Mouse (Mus musculus) heart, postnatal 0 days (tissue): ENCODE data around the gene Lamb1. TPM values are rescaled to one million over a fixed set of nuclear protein-coding genes. Genes with fewer than 3 reads are reported as not detected.

Experiments
- ATAC-seq: fragments of 200-750 bp; cut with Nextera tagmentation; 2 replicates; pipeline ENCODE4 v1.8.0; 2017; ENCODE audit warnings: low read depth, moderate number of reproducible peaks, moderate library complexity; ENCODE audit not compliant: insufficient read depth
- DNase-seq: peaks from one replicate; pipeline ENCODE4 v3.0.0-alpha.2; 2016; ENCODE audit warnings: low spot score
- H3K27ac ChIP-seq: fragments of 300-500 bp; sonication (generic); 2 replicates; pipeline ENCODE4 v1.5.1; 2014; ENCODE audit warnings: low read depth, mild to moderate bottlenecking
- H3K27me3 ChIP-seq: fragments of 300-500 bp; sonication (generic); 2 replicates; pipeline ENCODE4 v1.6.1; 2014; ENCODE audit warnings: low read length, mixed read lengths; ENCODE audit not compliant: control insufficient read depth, insufficient read depth
- H3K36me3 ChIP-seq: fragments of 300-500 bp; sonication (generic); replicated peaks from 2 replicates; pipeline ENCODE4 v1.6.1; 2014; ENCODE audit warnings: low read length, mixed read lengths; ENCODE audit not compliant: control insufficient read depth, insufficient read depth
- H3K4me1 ChIP-seq: fragments of 300-500 bp; sonication (generic); 2 replicates; pipeline ENCODE4 v1.6.1; 2014; ENCODE audit warnings: antibody characterized with exemption; ENCODE audit not compliant: control insufficient read depth, insufficient read depth
- H3K4me2 ChIP-seq: fragments of 300-500 bp; sonication (generic); 2 replicates; pipeline ENCODE4 v1.6.1; 2014; ENCODE audit warnings: low read depth, mild to moderate bottlenecking, low read length, moderate library complexity
- H3K4me3 ChIP-seq: fragments of 300-500 bp; sonication (generic); 2 replicates; pipeline ENCODE4 v1.5.1; 2014; ENCODE audit warnings: low read depth, low read length
- H3K9ac ChIP-seq: fragments of 300-500 bp; sonication (generic); replicated peaks from 2 replicates; pipeline ENCODE4 v1.6.1; 2014; ENCODE audit warnings: low read depth, low read length, mixed read lengths
- H3K9me3 ChIP-seq: fragments of 300-500 bp; sonication (generic); replicated peaks from 2 replicates; pipeline ENCODE4 v1.6.1; 2016; ENCODE audit warnings: low read length; ENCODE audit not compliant: control insufficient read depth
- CTCF ChIP-seq: IDR thresholded peaks from 2 replicates; pipeline ENCODE4 v1.5.1; 2016; ENCODE audit warnings: antibody characterized with exemption, control low read depth, low read depth
- EP300 ChIP-seq: IDR thresholded peaks from 2 replicates; pipeline ENCODE4 v1.6.1; 2016; ENCODE audit warnings: antibody characterized with exemption, low read depth
- WGBS: fragments of 180-500 bp; shearing (Covaris S2); extraction: QIAGEN DNeasy Blood & Tissue Kit; methylation state at CpG from one replicate; pipeline ENCODE4 v1.1.7; 2014; 5-methylcytosine and 5-hydroxymethylcytosine counted together
- polyA plus RNA-seq: library from polyadenylated mRNA; unstranded; fragments of >200 nt; fragmentation: Nextera tagmentation; extraction: Ambion mirVana; gene quantifications from 2 replicates; pipeline ENCODE4 v1.2.1, GENCODE M21; 2015
- total RNA-seq: library from RNA; depleted of rRNA; stranded (reverse); fragments of >200 nt; gene quantifications from 2 replicates; pipeline ENCODE4 v1.2.3, GENCODE M21; 2014; ENCODE audit warnings: low replicate concordance

The Lamb1 gene
- total and polyA plus RNA-seq, 2 experiments from 2014 or later, result 60.8 to 189 TPM

GRCm38 (mm10) chr12:31225451-31225850, 39.6 kb upstream of the Lamb1 start:
- H3K27ac ChIP-seq, result no peak overlapping the region
- TF ChIP-seq CTCF, result no peak
- no peak for TF ChIP-seq EP300
- no peak overlapping the region for H3K4me3 ChIP-seq
- no peaks in the 10 kb centered on the region for H3K27me3 ChIP-seq
- H3K36me3 ChIP-seq, result no peaks in the 10 kb centered on the region
- H3K9ac ChIP-seq, result no peak overlapping the region
- H3K4me2 ChIP-seq, result no peak overlapping the region
- ATAC-seq (no peak), DNase-seq (no peak)
- H3K4me1 ChIP-seq, result peaks cover 3% of the 10 kb centered on the region; the same call in 1 of the 2 replicates
- WGBS, result 70% methylated on average over 8 of the region's 8 CpGs
- no peaks in the 10 kb centered on the region for H3K9me3 ChIP-seq

- TF ChIP-seq CTCF, result no peak
- DNase-seq, result no peak
- Histone ChIP-seq H3K4me3 (no peak overlapping the region), H3K36me3 (no peaks in the 10 kb centered on the region), H3K9ac (no peak overlapping the region), H3K9me3 (no peaks in the 10 kb centered on the region), H3K4me2 (no peak overlapping the region), H3K4me1 (peaks cover 3% of the 10 kb centered on the region; the same call in 1 of the 2 replicates), H3K27ac (no peak overlapping the region), H3K27me3 (no peaks in the 10 kb centered on the region)
- WGBS, result 94% methylated on average over 3 of the region's 3 CpGs
- ATAC-seq, result no peak
Measured at GRCm38 (mm10) chr12:31227167-31227566, 37.9 kb upstream of the Lamb1 start.

GRCm38 (mm10) chr12:31228878-31229277, 36.2 kb upstream of the Lamb1 start:
- Histone ChIP-seq H3K4me1 (peaks cover 5% of the 10 kb centered on the region; the same call in 1 of the 2 replicates), H3K27me3 (no peaks in the 10 kb centered on the region), H3K9ac (no peak overlapping the region), H3K9me3 (no peaks in the 10 kb centered on the region), H3K4me3 (no peak overlapping the region), H3K27ac (0 out of 2 replicates have a peak overlapping the region, but pooled peaks have one; percentile 5), H3K36me3 (no peaks in the 10 kb centered on the region), H3K4me2 (no peak overlapping the region)
- peak; percentile 60; the same call in 1 of the 2 replicates for ATAC-seq
- TF ChIP-seq CTCF (no peak), EP300 (no peak)
- peak; percentile 50 for DNase-seq
- WGBS, result 52% methylated on average over 7 of the region's 7 CpGs

- 93% methylated on average over 1 of the region's 1 CpGs for WGBS
- TF ChIP-seq CTCF (no peak), EP300 (no peak)
- H3K9ac ChIP-seq, result no peak overlapping the region
- H3K27ac ChIP-seq, result no peak overlapping the region
- DNase-seq (no peak), ATAC-seq (no peak)
- no peaks in the 10 kb centered on the region for H3K36me3 ChIP-seq
- H3K27me3 ChIP-seq, result no peaks in the 10 kb centered on the region
- H3K4me2 ChIP-seq, result no peak overlapping the region
- peaks cover 5% of the 10 kb centered on the region; the same call in 1 of the 2 replicates for H3K4me1 ChIP-seq
- H3K4me3 ChIP-seq, result no peak overlapping the region
- H3K9me3 ChIP-seq, result no peaks in the 10 kb centered on the region
Measured at GRCm38 (mm10) chr12:31232635-31233034, 32.4 kb upstream of the Lamb1 start.

- TF ChIP-seq CTCF, result no peak
- no peak for DNase-seq
- H3K4me3 ChIP-seq, result no peak overlapping the region
- no peaks in the 10 kb centered on the region for H3K9me3 ChIP-seq
- H3K27me3 ChIP-seq, result no peaks in the 10 kb centered on the region
- no peak overlapping the region for H3K4me2 ChIP-seq
- H3K27ac ChIP-seq, result no peak overlapping the region
- H3K4me1 ChIP-seq, result peaks cover 7% of the 10 kb centered on the region; the same call in 1 of the 2 replicates
- no peak for ATAC-seq
- 92% methylated on average over 6 of the region's 6 CpGs for WGBS
- H3K36me3 ChIP-seq, result no peaks in the 10 kb centered on the region
- H3K9ac ChIP-seq, result no peak overlapping the region
Measured at GRCm38 (mm10) chr12:31235018-31235417, 30.0 kb upstream of the Lamb1 start.

- no peak overlapping the region for H3K4me3 ChIP-seq
- ATAC-seq (no peak), DNase-seq (no peak)
- no peaks in the 10 kb centered on the region for H3K27me3 ChIP-seq
- no peak overlapping the region for H3K4me2 ChIP-seq
- H3K9ac ChIP-seq, result no peak overlapping the region
- H3K36me3 ChIP-seq, result no peaks in the 10 kb centered on the region
- H3K27ac ChIP-seq, result no peak overlapping the region
- TF ChIP-seq CTCF, result no peak
- TF ChIP-seq EP300, result no peak
- whole genome bisulfite sequencing, result 68% methylated on average over 12 of the region's 12 CpGs
- peaks cover 7% of the 10 kb centered on the region; the same call in 1 of the 2 replicates for H3K4me1 ChIP-seq
- H3K9me3 ChIP-seq, result no peaks in the 10 kb centered on the region
Measured at GRCm38 (mm10) chr12:31236861-31237595, 28.0 kb upstream of the Lamb1 start.
